25 mouse cellular contexts compared by ENCODE assay signal in the genomic region with DNA sequence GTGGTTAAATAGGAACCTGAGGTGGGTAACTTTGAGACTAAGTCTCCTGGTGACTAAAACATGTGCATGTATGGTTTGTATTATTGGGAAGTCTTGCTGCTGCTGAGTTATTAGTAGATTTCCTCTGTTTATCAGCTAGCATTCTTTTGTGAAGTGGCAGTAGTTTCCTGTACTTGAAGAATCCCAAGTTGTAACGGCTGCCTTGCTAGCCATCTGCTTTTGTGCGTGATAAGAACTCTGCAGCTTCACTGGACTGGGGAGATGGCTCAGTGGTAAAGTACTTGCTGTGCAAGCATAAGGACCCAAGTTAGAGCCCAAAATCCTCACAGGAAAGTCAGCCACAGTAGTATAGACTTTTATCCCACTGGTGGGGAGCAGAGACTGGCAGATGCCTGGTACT. TPM values are rescaled to one million over a fixed set of nuclear protein-coding genes. Genes with fewer than 3 reads are reported as not detected.
DNase-seq lines count a peak whose midpoint lies in the region; ATAC-seq and TF ChIP-seq lines count a peak whose summit lies in the region.
"Had no signal": no experiment of that assay in that cellular context is flagged by ENCODE, and none has a peak within 500 bp of the region (broad histone marks: within the 10 kb centered on the region; RNA-seq: fewer than 3 reads in every experiment).

No protein-coding gene starts in this region.

- no peaks in the 10 kb centered on the region for H3K27me3 ChIP-seq in intestine, postnatal 0 days (replicated peaks; ENCODE audit: control insufficient read depth, insufficient read depth, low read length)
- H3K27me3 ChIP-seq in intestine, embryonic 16.5 days (replicated peaks; ENCODE audit: control insufficient read depth, insufficient read depth, low read length): no peaks in the 10 kb centered on the region
- H3K27me3 ChIP-seq in MEL (ENCODE audit: control insufficient read depth in 1 of 2, insufficient read depth in 2 of 2, low read length in 2 of 2): no peaks in the 10 kb centered on the region
- H3K27me3 ChIP-seq in liver, embryonic 16.5 days (ENCODE audit: control insufficient read depth, insufficient read depth, low read depth, low read length): no peaks in the 10 kb centered on the region
- no peaks in the 10 kb centered on the region for H3K27me3 ChIP-seq in hindbrain, embryonic 14.5 days (ENCODE audit: control insufficient read depth, insufficient read depth, low read length)
- H3K27me3 ChIP-seq: CH12.LX; embryonic facial prominence, embryonic 12.5 days; intestine, embryonic 15.5 days; limb, embryonic 15.5 days; midbrain, embryonic 13.5 days had no signal

- peaks cover 50% of the 10 kb centered on the region for H3K36me3 ChIP-seq in intestine, postnatal 0 days (ENCODE audit: control insufficient read depth, insufficient read depth)
- H3K36me3 ChIP-seq in intestine, embryonic 16.5 days (ENCODE audit: control insufficient read depth, insufficient read depth, low read length): peaks cover 15% of the 10 kb centered on the region
- H3K36me3 ChIP-seq in MEL (ENCODE audit: control insufficient read depth in 1 of 2, insufficient read depth in 2 of 2, low read length in 2 of 2): peaks cover 8 to 23% of the 10 kb centered on the region in 2 experiments
- peaks cover 17% of the 10 kb centered on the region for H3K36me3 ChIP-seq in liver, embryonic 16.5 days (ENCODE audit: control insufficient read depth, insufficient read depth)
- H3K36me3 ChIP-seq in hindbrain, embryonic 14.5 days (replicated peaks; ENCODE audit: control insufficient read depth, insufficient read depth): peaks cover 77% of the 10 kb centered on the region

- no peaks in the 10 kb centered on the region for H3K9me3 ChIP-seq in intestine, postnatal 0 days (ENCODE audit: control insufficient read depth)
- H3K9me3 ChIP-seq in intestine, embryonic 16.5 days (ENCODE audit: control insufficient read depth, low read length): no peaks in the 10 kb centered on the region
- no peaks in the 10 kb centered on the region for H3K9me3 ChIP-seq in MEL (replicated peaks; ENCODE audit: insufficient read depth, low read length)
- H3K9me3 ChIP-seq in liver, embryonic 16.5 days (replicated peaks; ENCODE audit: control insufficient read depth, low read length): no peaks in the 10 kb centered on the region
- H3K9me3 ChIP-seq in hindbrain, embryonic 14.5 days (ENCODE audit: control insufficient read depth, low read length): no peaks in the 10 kb centered on the region
- H3K9me3 ChIP-seq: embryonic facial prominence, embryonic 12.5 days; G1E; intestine, embryonic 15.5 days; limb, embryonic 15.5 days; midbrain, embryonic 13.5 days had no signal

- H3K9ac ChIP-seq in intestine, postnatal 0 days (ENCODE audit: low read depth, low read length): no peak overlapping the region
- no peak overlapping the region for H3K9ac ChIP-seq in intestine, embryonic 16.5 days (ENCODE audit: low read depth, low read length)
- no peak overlapping the region for H3K9ac ChIP-seq in MEL (ENCODE audit: control insufficient read depth, low read depth, low read length, poor library complexity, severe bottlenecking)
- no peak overlapping the region for H3K9ac ChIP-seq in liver, embryonic 16.5 days (ENCODE audit: low read depth, low read length)
- H3K9ac ChIP-seq in hindbrain, embryonic 14.5 days: no peak overlapping the region
- H3K9ac ChIP-seq: embryonic facial prominence, embryonic 12.5 days; forebrain, postnatal 0 days; intestine, embryonic 15.5 days; limb, embryonic 15.5 days; midbrain, embryonic 13.5 days had no signal

- no peak for TF ChIP-seq RAD21 in MEL (IDR thresholded peaks at IDR 0.05; ENCODE audit: low read depth, low read length)

- no peak overlapping the region for H3K4me3 ChIP-seq in intestine, postnatal 0 days (ENCODE audit: low read depth, low read length)
- no peak overlapping the region for H3K4me3 ChIP-seq in intestine, embryonic 16.5 days (ENCODE audit: low read length)
- H3K4me3 ChIP-seq in MEL (ENCODE audit: control insufficient read depth in 1 of 2, insufficient read depth in 1 of 2, low read depth in 2 of 2, low read length in 2 of 2): no peak overlapping the region
- H3K4me3 ChIP-seq in liver, embryonic 16.5 days (ENCODE audit: low read depth, low read length): no peak overlapping the region
- H3K4me3 ChIP-seq in hindbrain, embryonic 14.5 days (replicated peaks; ENCODE audit: low read length): no peak overlapping the region
- H3K4me3 ChIP-seq: embryonic facial prominence, embryonic 12.5 days; intestine, embryonic 15.5 days; left cerebral cortex, adult 2 months; limb, embryonic 15.5 days; midbrain, embryonic 13.5 days had no signal

- peak overlapping the region; percentile 21; the same call in 1 of the 2 replicates for H3K27ac ChIP-seq in intestine, postnatal 0 days (ENCODE audit: low read depth, low read length)
- H3K27ac ChIP-seq in intestine, embryonic 16.5 days (ENCODE audit: low read length): no peak overlapping the region
- H3K27ac ChIP-seq in MEL (ENCODE audit: control insufficient read depth, low read depth, low read length): no peak overlapping the region
- H3K27ac ChIP-seq in liver, embryonic 16.5 days (ENCODE audit: low read length): no peak overlapping the region
- no peak overlapping the region for H3K27ac ChIP-seq in hindbrain, embryonic 14.5 days
- H3K27ac ChIP-seq: embryonic facial prominence, embryonic 12.5 days; intestine, embryonic 15.5 days; left cerebral cortex, adult 2 months; limb, embryonic 15.5 days; midbrain, embryonic 13.5 days had no signal

- intact Hi-C loops in left cerebral cortex, postnatal 25 days (cut with DNase I): no loop called here

- WGBS in intestine, postnatal 0 days: 61% methylated on average over 2 of the region's 2 CpGs
- WGBS in intestine, embryonic 16.5 days: 71% methylated on average over 2 of the region's 2 CpGs
- WGBS in liver, embryonic 16.5 days (ENCODE audit: insufficient replicate concordance): 21% methylated on average over 2 of the region's 2 CpGs
- 89% methylated on average over 2 of the region's 2 CpGs for WGBS in hindbrain, embryonic 14.5 days

- DNase-seq in MEL (ENCODE audit: low read depth, low spot score): peak; percentile 53
- DNase-seq in liver: peak; percentile 17
- DNase-seq in hindbrain, embryonic 14.5 days (ENCODE audit: low spot score): no peak
- DNase-seq in left cerebral cortex, postnatal 25 days (ENCODE audit: low spot score in 2 of 2): no peak
- DNase-seq: adrenal gland, adult 2 months; B cell, adult 2 months; cerebellum, adult 11 months; cerebellum, postnatal 14 days; forebrain, postnatal 0 days; gastrocnemius, postnatal 36 days; heart, postnatal 36 days; left cerebral cortex, postnatal 4 days; thymus, adult 18-20 months; thymus, postnatal 36 days had no signal

- TF ChIP-seq EP300 in MEL (IDR thresholded peaks at IDR 0.05; ENCODE audit: low read depth in 1 of 2, low read length in 2 of 2): peak; percentile 56 to 72; a peak in 3 of 4 replicates

- no peak overlapping the region for H3K4me2 ChIP-seq in intestine, postnatal 0 days (replicated peaks; ENCODE audit: low read depth)
- H3K4me2 ChIP-seq in intestine, embryonic 16.5 days (ENCODE audit: low read depth, low read length): no peak overlapping the region
- no peak overlapping the region for H3K4me2 ChIP-seq in liver, embryonic 16.5 days (ENCODE audit: low read depth, low read length)
- H3K4me2 ChIP-seq in hindbrain, embryonic 14.5 days (replicated peaks): no peak overlapping the region
- H3K4me2 ChIP-seq: embryonic facial prominence, embryonic 12.5 days; intestine, embryonic 15.5 days; limb, embryonic 15.5 days; midbrain, embryonic 13.5 days had no signal

- TF ChIP-seq POLR2A in MEL (IDR thresholded peaks at IDR 0.05; ENCODE audit: control insufficient read depth in 1 of 2, insufficient read depth in 1 of 2, low read depth in 1 of 2, low read length in 2 of 2, poor library complexity in 1 of 2): no peak

- H3K4me1 ChIP-seq in intestine, postnatal 0 days (replicated peaks; ENCODE audit: control insufficient read depth, insufficient read depth, low read length): no peaks in the 10 kb centered on the region
- 0 out of 2 replicates have a peak, but pooled peaks cover 4% of the 10 kb centered on the region for H3K4me1 ChIP-seq in intestine, embryonic 16.5 days (ENCODE audit: control insufficient read depth, insufficient read depth, low read length)
- H3K4me1 ChIP-seq in MEL (ENCODE audit: control insufficient read depth in 1 of 2, insufficient read depth in 2 of 2, low read length in 2 of 2): peaks cover 0 to 8% of the 10 kb centered on the region in 2 experiments
- peaks cover 1% of the 10 kb centered on the region for H3K4me1 ChIP-seq in liver, embryonic 16.5 days (ENCODE audit: control insufficient read depth, low read depth, low read length)
- H3K4me1 ChIP-seq in hindbrain, embryonic 14.5 days (replicated peaks; ENCODE audit: control insufficient read depth, insufficient read depth, low read length): peaks cover 12% of the 10 kb centered on the region

- no peak for TF ChIP-seq CTCF in intestine, postnatal 0 days (IDR thresholded peaks at IDR 0.05; ENCODE audit: low read depth)
- no peak for TF ChIP-seq CTCF in MEL (IDR thresholded peaks at IDR 0.05 in 2 of 3, conservative IDR thresholded peaks at IDR 0.05 in 1 of 3; ENCODE audit: control insufficient read depth in 1 of 3, insufficient read depth in 1 of 3, low read depth in 2 of 3, low read length in 3 of 3, poor library complexity in 1 of 3, severe bottlenecking in 1 of 3)

- peaks cover 6% of the 10 kb centered on the region; the same call in 1 of the 2 replicates for H3K79me2 ChIP-seq in MEL (ENCODE audit: control insufficient read depth, insufficient read depth, low read length, poor library complexity)

- no peak for ATAC-seq in intestine, postnatal 0 days
- ATAC-seq in intestine, embryonic 16.5 days: no peak
- ATAC-seq in liver, embryonic 16.5 days (ENCODE audit: low read depth): 0 out of 2 replicates have a peak, but pooled peaks have one; percentile 21
- no peak for ATAC-seq in hindbrain, embryonic 14.5 days (ENCODE audit: low FRiP score)
- ATAC-seq: forebrain, postnatal 0 days; hindbrain, embryonic 16.5 days; intestine, embryonic 15.5 days; midbrain, embryonic 13.5 days had no signal

RNA-seq across cellular contexts. Expression of a gene that starts 6.0 kb away (rescaled TPM):
- polyA plus RNA-seq in intestine, postnatal 0 days (2015; fragmentation: Nextera tagmentation; extraction: Ambion mirVana): 27.2 and 33.7 TPM in 2 replicates
- polyA plus RNA-seq in intestine, embryonic 16.5 days (2015; fragmentation: Nextera tagmentation; extraction: Ambion mirVana): 21.5 and 22.2 TPM in 2 replicates
- 14.5 and 15.6 TPM in 2 replicates for total RNA-seq in MEL (2012; rRNA removed)
- polyA plus RNA-seq in MEL (2012; ENCODE audit: insufficient read depth in 1 of 2, insufficient read length in 2 of 2, low read depth in 1 of 2, low replicate concordance in 2 of 2, missing spikeins in 1 of 2): 10 to 100 TPM in 1 of 2 experiments, not detected in 1; 20.2 TPM
- 10.1 and 10.9 TPM in 2 replicates for polyA plus RNA-seq in liver, embryonic 16.5 days (2015; fragmentation: Nextera tagmentation; extraction: Ambion mirVana)
- polyA plus RNA-seq in hindbrain, embryonic 14.5 days (2014; fragmentation: Nextera tagmentation; extraction: Ambion mirVana): 32.4 and 37.7 TPM in 2 replicates
- 10 to 100 TPM; 22.8 to 24.1 TPM for total RNA-seq in left cerebral cortex, postnatal 25 days (2021)

RNA-seq across cellular contexts. Expression of a gene that starts 18.8 kb away (rescaled TPM):
- 0.08 and 0.16 TPM in 2 replicates for polyA plus RNA-seq in intestine, postnatal 0 days (2015; fragmentation: Nextera tagmentation; extraction: Ambion mirVana)
- 0.17 and 0.20 TPM in 2 replicates for polyA plus RNA-seq in intestine, embryonic 16.5 days (2015; fragmentation: Nextera tagmentation; extraction: Ambion mirVana)
- total RNA-seq in MEL (2012; rRNA removed): 0.26 and 0.42 TPM in 2 replicates
- under 1 TPM in 1 of 2 experiments, not detected in 1; 0.33 TPM for polyA plus RNA-seq in MEL (2012; ENCODE audit: insufficient read depth in 1 of 2, insufficient read length in 2 of 2, low read depth in 1 of 2, low replicate concordance in 2 of 2, missing spikeins in 1 of 2)
- 0.06 TPM in 1 of 2 replicates, not detected in the other for polyA plus RNA-seq in liver, embryonic 16.5 days (2015; fragmentation: Nextera tagmentation; extraction: Ambion mirVana)
- polyA plus RNA-seq in hindbrain, embryonic 14.5 days (2014; fragmentation: Nextera tagmentation; extraction: Ambion mirVana): 1.2 and 1.4 TPM in 2 replicates
- total RNA-seq in left cerebral cortex, postnatal 25 days (2021): 1 to 10 TPM; 2.1 to 4.0 TPM

RNA-seq across cellular contexts. Expression of a gene that starts 56.8 kb away (rescaled TPM):
- 0.22 and 0.27 TPM in 2 replicates for polyA plus RNA-seq in intestine, postnatal 0 days (2015; fragmentation: Nextera tagmentation; extraction: Ambion mirVana)
- 0.45 and 0.53 TPM in 2 replicates for polyA plus RNA-seq in intestine, embryonic 16.5 days (2015; fragmentation: Nextera tagmentation; extraction: Ambion mirVana)
- total RNA-seq in MEL (2012; rRNA removed): not detected in 2 replicates
- polyA plus RNA-seq in MEL (2012; ENCODE audit: insufficient read depth in 1 of 2, insufficient read length in 2 of 2, low read depth in 1 of 2, low replicate concordance in 2 of 2, missing spikeins in 1 of 2): not detected
- polyA plus RNA-seq in liver, embryonic 16.5 days (2015; fragmentation: Nextera tagmentation; extraction: Ambion mirVana): 0.02 and 0.09 TPM in 2 replicates
- polyA plus RNA-seq in hindbrain, embryonic 14.5 days (2014; fragmentation: Nextera tagmentation; extraction: Ambion mirVana): 8.3 and 8.6 TPM in 2 replicates
- 10 to 100 TPM; 15.9 to 17.3 TPM for total RNA-seq in left cerebral cortex, postnatal 25 days (2021)
- total RNA-seq: CH12.LX had no signal
- polyA plus RNA-seq: G1E had no signal

Comparison
In these comparisons a context has a peak if more than half of its experiments do, and no peak if none do; other contexts are left out.
1. DNase-seq: peak in MEL (single experiment) and liver (single experiment); none in hindbrain, embryonic 14.5 days (single experiment) and left cerebral cortex, postnatal 25 days (0 of 2).